Mouse (Mus musculus) Muller cell, postnatal 12 days (primary cell): ENCODE measurements around the gene Herc1.

Experiments
- DNase-seq: peaks from one replicate; pipeline ENCODE4 v3.0.0-alpha.2; 2015; ENCODE audit errors: inconsistent ontology term

Herc1 gene

GRCm38 (mm10) chr9:66492361-66492760 is 142.1 kb downstream of the Herc1 start:
- no peak for DNase-seq

GRCm38 (mm10) chr9:66493992-66494391 is 143.7 kb downstream of the Herc1 start:
- no peak for DNase-seq

- DNase-seq: no peak
Measured at GRCm38 (mm10) chr9:66501248-66501647, 151.0 kb downstream of the Herc1 start.

GRCm38 (mm10) chr9:66503879-66504411 is 153.7 kb downstream of the Herc1 start:
- DNase-seq: no peak

- no peak for DNase-seq
Measured at GRCm38 (mm10) chr9:66504518-66504917, 154.3 kb downstream of the Herc1 start.

- DNase-seq: no peak
Measured at GRCm38 (mm10) chr9:66505141-66505917, 155.1 kb downstream of the Herc1 start.

- DNase-seq: peak; percentile 83
Measured at GRCm38 (mm10) chr9:66506011-66506410, 155.8 kb downstream of the Herc1 start.

- no peak for DNase-seq
Measured at GRCm38 (mm10) chr9:66506424-66506823, 156.2 kb downstream of the Herc1 start.

GRCm38 (mm10) chr9:66507684-66508083 is 157.4 kb downstream of the Herc1 start:
- DNase-seq: no peak

GRCm38 (mm10) chr9:66508890-66509399 is 158.7 kb downstream of the Herc1 start:
- DNase-seq: no peak

GRCm38 (mm10) chr9:66510351-66510841 is 160.1 kb downstream of the Herc1 start:
- DNase-seq: no peak

- DNase-seq: no peak
Measured at GRCm38 (mm10) chr9:66510944-66511343, 160.7 kb downstream of the Herc1 start.

- DNase-seq: peak; percentile 96
Measured at GRCm38 (mm10) chr9:66511580-66512350, 161.5 kb downstream of the Herc1 start.

- DNase-seq: peak; percentile 90
Measured at GRCm38 (mm10) chr9:66512351-66512671, 162.1 kb downstream of the Herc1 start.

GRCm38 (mm10) chr9:66513150-66513549 is 162.9 kb downstream of the Herc1 start:
- DNase-seq: no peak

GRCm38 (mm10) chr9:66513661-66514255 is 163.5 kb downstream of the Herc1 start:
- no peak for DNase-seq

GRCm38 (mm10) chr9:66514256-66514770 is 164.1 kb downstream of the Herc1 start, which contains the start of gene Fbxl22:
Fbxl22 (minus strand) TSS chr9:66514593.
- DNase-seq: no peak

- no peak for DNase-seq
Measured at GRCm38 (mm10) chr9:66515115-66515514, 164.9 kb downstream of the Herc1 start.

GRCm38 (mm10) chr9:66515680-66516210 is 165.5 kb downstream of the Herc1 start:
- DNase-seq: no peak

GRCm38 (mm10) chr9:66516296-66516940 is 166.2 kb downstream of the Herc1 start:
- DNase-seq: peak; percentile 73

- no peak for DNase-seq
Measured at GRCm38 (mm10) chr9:66517746-66518145, 167.5 kb downstream of the Herc1 start.
